ENCODE assay signal across 8 mouse cellular contexts in genomic region chr19:5689565-5690342, GRCm38 (mm10). TPM values are rescaled to one million over a fixed set of nuclear protein-coding genes. Genes with fewer than 3 reads are reported as not detected.
DNase-seq lines count a peak whose midpoint lies in the region; ATAC-seq and TF ChIP-seq lines count a peak whose summit lies in the region.

No protein-coding gene starts in this region.

- TF ChIP-seq CTCF in hindbrain, postnatal 0 days (IDR thresholded peaks at IDR 0.05; ENCODE audit: low read depth), result no peak

- ATAC-seq in hindbrain, postnatal 0 days, result peak; percentile 16; the same call in 1 of the 2 replicates

- no peaks in the 10 kb centered on the region for H3K27me3 ChIP-seq in hindbrain, postnatal 0 days (ENCODE audit: insufficient read depth, low read length)

- H3K79me2 ChIP-seq in macrophage (ENCODE audit: inconsistent target), result peaks cover 75% of the 10 kb centered on the region

- peak overlapping the region; percentile 82 for H3K27ac ChIP-seq in hindbrain, postnatal 0 days
- H3K27ac ChIP-seq in macrophage, result peak overlapping the region; percentile 96

- H3K4me3 ChIP-seq in hindbrain, postnatal 0 days (ENCODE audit: low read length), result peak overlapping the region; percentile 89
- peak overlapping the region; percentile 76 for H3K4me3 ChIP-seq in macrophage (ENCODE audit: inconsistent target)

- 10% methylated on average over 42 of the region's 42 CpGs for WGBS in hindbrain, postnatal 0 days
- WGBS in macrophage (ENCODE audit: missing documents), result 3% methylated on average over 42 of the region's 42 CpGs

- H3K36me3 ChIP-seq in hindbrain, postnatal 0 days (ENCODE audit: insufficient read depth, low read length), result peaks cover 14% of the 10 kb centered on the region
- peaks cover 14% of the 10 kb centered on the region; the same call in 1 of the 2 replicates for H3K36me3 ChIP-seq in macrophage (ENCODE audit: inconsistent target)

- no peaks in the 10 kb centered on the region for H3K9me3 ChIP-seq in hindbrain, postnatal 0 days (ENCODE audit: low read length)

- peak; percentile 91 for DNase-seq in adipocyte (ENCODE audit: low spot score)
- peak; percentile 87 for DNase-seq in embryo, embryonic 10 days (ENCODE audit: low spot score)
- peak; percentile 77 to 81 for DNase-seq in gastrocnemius, adult 8-10 months (ENCODE audit: low spot score in 2 of 2)
- DNase-seq in hindbrain, postnatal 0 days (ENCODE audit: low spot score), result peak; percentile 80
- DNase-seq in left cerebral cortex, adult 18-20 months (ENCODE audit: low spot score in 2 of 2), result peak; percentile 69 to 70
- DNase-seq in retina, postnatal 7 days (ENCODE audit: low read depth, low spot score), result peak; percentile 27
- DNase-seq in urinary bladder, adult 18-20 months (ENCODE audit: low spot score in 2 of 2), result peak; percentile 83 to 89

- peak overlapping the region; percentile 83 for H3K9ac ChIP-seq in hindbrain, postnatal 0 days (replicated peaks; ENCODE audit: low read length)

- peaks cover 28% of the 10 kb centered on the region for H3K4me1 ChIP-seq in hindbrain, postnatal 0 days (ENCODE audit: insufficient read depth, low read length)

- H3K4me2 ChIP-seq in hindbrain, postnatal 0 days (ENCODE audit: low read depth, low read length), result peak overlapping the region; percentile 100

RNA-seq across cellular contexts. Expression of gene Pcnx3, which starts 1.0 kb away (rescaled TPM):
- total RNA-seq in gastrocnemius, adult 8-10 months (2022), result 10 to 100 TPM; 11.8 to 15.2 (median 13.7) TPM
- total RNA-seq in hindbrain, postnatal 0 days (2014; rRNA removed), result 75.1 and 97.0 TPM in 2 replicates
- 16.8 and 17.2 TPM in 2 replicates for polyA plus RNA-seq in hindbrain, postnatal 0 days (2015; fragmentation: Nextera tagmentation; extraction: Ambion mirVana)
- total RNA-seq in left cerebral cortex, adult 18-20 months (2021), result 10 to 100 TPM; 61.1 to 74.0 TPM
- 100 to 1,000 TPM in 24 of 26 experiments, 10 to 100 TPM in 2; 81.6 to 355 (median 198) TPM for total RNA-seq in macrophage (2018; cell fraction: chromatin; rRNA removed)
- 10 to 100 TPM; 21.4 to 53.6 (median 36.9) TPM for total RNA-seq in macrophage (2018; cell fraction: cytosol; rRNA removed)
- 100 to 1,000 TPM in 18 of 26 experiments, 10 to 100 TPM in 8; 73.9 to 157 (median 117) TPM for total RNA-seq in macrophage (2018; cell fraction: nucleus; rRNA removed)
- 16.4 to 37.7 TPM (median 26.8 TPM) in 3 replicates for polyA plus RNA-seq in macrophage (2018)

RNA-seq across cellular contexts. Expression of gene Map3k11, which starts 1.2 kb away (rescaled TPM):
- 1 to 10 TPM; 7.1 to 8.7 (median 8.1) TPM for total RNA-seq in gastrocnemius, adult 8-10 months (2022)
- total RNA-seq in hindbrain, postnatal 0 days (2014; rRNA removed), result 20.6 and 20.7 TPM in 2 replicates
- polyA plus RNA-seq in hindbrain, postnatal 0 days (2015; fragmentation: Nextera tagmentation; extraction: Ambion mirVana), result 10.0 and 10.7 TPM in 2 replicates
- 10 to 100 TPM; 18.8 to 22.4 TPM for total RNA-seq in left cerebral cortex, adult 18-20 months (2021)
- 10 to 100 TPM; 19.3 to 86.5 (median 44.6) TPM for total RNA-seq in macrophage (2018; cell fraction: chromatin; rRNA removed)
- 10 to 100 TPM; 33.8 to 69.3 (median 53.0) TPM for total RNA-seq in macrophage (2018; cell fraction: cytosol; rRNA removed)
- 10 to 100 TPM; 35.9 to 78.0 (median 54.2) TPM for total RNA-seq in macrophage (2018; cell fraction: nucleus; rRNA removed)
- polyA plus RNA-seq in macrophage (2018), result 29.4 to 53.8 TPM (median 31.8 TPM) in 3 replicates

RNA-seq across cellular contexts. Expression of gene Kcnk7, which starts 14.4 kb away (rescaled TPM):
- not detected for total RNA-seq in gastrocnemius, adult 8-10 months (2022)
- total RNA-seq in hindbrain, postnatal 0 days (2014; rRNA removed), result not detected in 2 replicates
- polyA plus RNA-seq in hindbrain, postnatal 0 days (2015; fragmentation: Nextera tagmentation; extraction: Ambion mirVana), result 0.19 and 0.61 TPM in 2 replicates
- not detected for total RNA-seq in left cerebral cortex, adult 18-20 months (2021)
- total RNA-seq in macrophage (2018; cell fraction: chromatin; rRNA removed), result 1 to 10 TPM in 1 of 26 experiments, under 1 TPM in 1, not detected in 24; 0.90 to 1.3 TPM
- not detected for total RNA-seq in macrophage (2018; cell fraction: cytosol; rRNA removed)
- total RNA-seq in macrophage (2018; cell fraction: nucleus; rRNA removed), result under 1 TPM in 1 of 26 experiments, not detected in 25; 0.72 TPM
- not detected in 3 replicates for polyA plus RNA-seq in macrophage (2018)

RNA-seq across cellular contexts. Expression of gene Sipa1, which starts 26.2 kb away (rescaled TPM):
- total RNA-seq in gastrocnemius, adult 8-10 months (2022), result 1 to 10 TPM; 2.1 to 6.9 (median 6.3) TPM
- 25.6 and 43.2 TPM in 2 replicates for total RNA-seq in hindbrain, postnatal 0 days (2014; rRNA removed)
- 18.7 and 18.8 TPM in 2 replicates for polyA plus RNA-seq in hindbrain, postnatal 0 days (2015; fragmentation: Nextera tagmentation; extraction: Ambion mirVana)
- total RNA-seq in left cerebral cortex, adult 18-20 months (2021), result 10 to 100 TPM; 11.5 to 13.3 TPM
- total RNA-seq in macrophage (2018; cell fraction: chromatin; rRNA removed), result 100 to 1,000 TPM in 15 of 26 experiments, 10 to 100 TPM in 11; 19.1 to 204 (median 103) TPM
- 10 to 100 TPM; 20.1 to 61.2 (median 43.2) TPM for total RNA-seq in macrophage (2018; cell fraction: cytosol; rRNA removed)
- total RNA-seq in macrophage (2018; cell fraction: nucleus; rRNA removed), result 100 to 1,000 TPM in 2 of 26 experiments, 10 to 100 TPM in 24; 18.2 to 149 (median 64.2) TPM
- polyA plus RNA-seq in macrophage (2018), result 29.5 to 49.9 TPM (median 44.1 TPM) in 3 replicates

RNA-seq across cellular contexts. Expression of gene Ehbp1l1, which starts 36.4 kb away (rescaled TPM):
- 100 to 1,000 TPM; 195 to 259 (median 242) TPM for total RNA-seq in gastrocnemius, adult 8-10 months (2022)
- total RNA-seq in hindbrain, postnatal 0 days (2014; rRNA removed), result 16.6 and 19.7 TPM in 2 replicates
- 40.0 and 43.0 TPM in 2 replicates for polyA plus RNA-seq in hindbrain, postnatal 0 days (2015; fragmentation: Nextera tagmentation; extraction: Ambion mirVana)
- 10 to 100 TPM; 23.7 to 24.7 TPM for total RNA-seq in left cerebral cortex, adult 18-20 months (2021)
- total RNA-seq in macrophage (2018; cell fraction: chromatin; rRNA removed), result 100 to 1,000 TPM; 139 to 748 (median 457) TPM
- total RNA-seq in macrophage (2018; cell fraction: cytosol; rRNA removed), result 100 to 1,000 TPM in 18 of 26 experiments, 10 to 100 TPM in 8; 47.4 to 186 (median 110) TPM
- total RNA-seq in macrophage (2018; cell fraction: nucleus; rRNA removed), result 100 to 1,000 TPM in 25 of 26 experiments, 10 to 100 TPM in 1; 82.3 to 368 (median 235) TPM
- polyA plus RNA-seq in macrophage (2018), result 80.1 to 102 TPM (median 94.5 TPM) in 3 replicates

Comparison
In these comparisons a context has a peak if more than half of its experiments do, and no peak if none do; other contexts are left out.
1. Peak in every context shown above with its lines: DNase-seq, ATAC-seq, H3K4me3 ChIP-seq and H3K27ac ChIP-seq.
2. DNase-seq: peak in every context shown above with its lines; median percentile 91 in adipocyte; 87 in embryo, embryonic 10 days; 86 in urinary bladder, adult 18-20 months; 80 in hindbrain, postnatal 0 days; 79 in gastrocnemius, adult 8-10 months; 70 in left cerebral cortex, adult 18-20 months; 27 in retina, postnatal 7 days.